Mouse (Mus musculus) telencephalon, adult 2 months (tissue): ENCODE results near the gene Ptpn3.
"Not testable (repeated sequence)": the region's sequence is repeated elsewhere in the genome, so short reads cannot be mapped to it uniquely, and the experiment has no call there.

Source experiments
- DNase-seq: peaks from one replicate; pipeline ENCODE4 v3.0.0-alpha.2; 2011; ENCODE audit warnings: low read depth, low spot score

Gene Ptpn3

DNA sequence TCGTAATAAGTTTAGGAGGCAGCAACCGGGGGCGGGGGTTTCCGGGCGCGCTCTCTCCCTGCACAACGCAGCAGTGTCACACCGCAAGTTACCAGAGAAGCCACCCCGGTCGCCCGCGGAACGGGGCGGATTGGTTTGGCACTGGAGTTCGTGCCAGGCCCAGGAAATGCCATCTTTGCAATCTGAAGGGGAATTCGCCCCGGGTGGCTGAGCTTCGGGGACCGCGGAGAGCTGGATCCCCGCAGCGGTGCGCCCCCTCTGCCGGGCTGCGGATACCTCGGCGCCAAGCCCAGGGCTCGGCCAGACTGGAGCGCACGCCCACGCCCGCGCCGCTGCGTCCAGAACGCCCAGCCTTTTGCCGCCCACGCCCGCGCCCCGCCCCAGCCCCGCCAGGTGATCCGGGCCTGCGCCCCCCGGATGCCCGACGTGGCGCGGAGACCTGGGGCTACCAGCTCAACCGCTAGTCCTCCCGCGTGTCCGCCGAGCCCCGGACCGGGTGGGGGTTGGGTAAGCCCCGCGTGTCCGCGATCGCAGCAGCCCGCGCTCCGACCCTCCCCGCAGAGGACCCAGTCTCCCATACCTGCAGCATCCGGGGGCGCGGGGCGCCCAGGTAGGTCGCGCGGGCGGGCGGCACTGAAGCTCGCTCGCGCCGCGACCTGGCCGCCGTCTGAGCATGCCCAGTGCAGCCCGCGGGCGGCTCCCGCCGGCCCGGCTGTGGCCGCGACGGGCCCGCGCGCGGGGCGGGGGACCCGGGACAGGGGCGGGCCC is 1.8 kb downstream of the Ptpn3 start:
- no peak for DNase-seq

DNA sequence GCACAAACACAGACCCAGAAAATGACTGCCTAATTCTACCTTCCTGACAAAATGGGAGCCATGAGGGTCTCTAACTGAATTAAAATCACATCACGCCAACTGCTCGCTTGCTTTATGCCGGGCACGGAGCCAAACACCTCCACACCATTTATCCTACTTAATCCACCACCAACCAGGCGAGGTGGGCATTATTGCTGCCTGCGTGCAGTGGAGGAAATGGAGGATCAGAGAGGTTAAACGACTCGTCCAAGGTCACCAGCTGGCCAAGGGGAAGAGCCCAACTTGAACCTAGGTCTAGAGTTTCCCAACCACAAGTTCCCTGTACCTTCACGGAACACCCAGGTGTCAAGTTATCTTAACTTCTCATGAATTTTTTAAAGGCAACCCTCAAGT is 2.3 kb downstream of the Ptpn3 start:
- DNase-seq, result no peak

- DNase-seq, result no peak
Observed at GRCm38 (mm10) chr4:57298181-57298580, 3.5 kb downstream of the Ptpn3 start.

DNA sequence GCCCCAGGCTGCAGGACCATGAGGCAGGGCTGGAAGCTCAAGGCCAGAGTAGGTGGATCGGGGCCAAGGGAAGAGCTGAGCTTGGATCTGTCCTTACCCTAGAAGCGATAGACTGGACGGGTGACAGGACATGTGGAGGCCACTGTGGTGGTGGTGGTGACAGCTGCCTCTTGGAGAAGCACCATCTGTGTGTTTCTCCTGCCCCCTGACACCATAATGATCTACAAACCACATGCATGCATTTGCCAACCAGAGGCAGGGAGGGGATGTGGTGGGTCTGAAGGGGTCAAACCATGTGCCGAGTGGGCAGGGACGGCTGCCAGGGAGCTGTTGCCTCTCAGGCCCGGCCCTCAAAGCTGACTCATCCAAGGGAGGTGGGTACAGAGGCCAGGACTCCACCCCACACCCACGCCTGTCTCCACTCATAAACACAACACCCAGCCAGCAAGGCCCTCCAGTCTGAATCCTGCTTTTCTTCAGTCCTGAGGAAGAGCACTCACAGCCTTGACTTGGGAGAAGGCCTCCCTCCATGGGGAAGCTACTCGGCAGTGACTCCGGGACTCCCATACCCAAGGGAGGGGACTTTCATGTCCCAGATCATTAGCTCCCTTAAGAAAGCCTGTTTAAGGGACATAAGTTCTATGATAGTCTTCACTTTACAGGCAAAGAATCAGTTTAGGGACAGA is 6.5 kb downstream of the Ptpn3 start:
- DNase-seq, result no peak

DNA sequence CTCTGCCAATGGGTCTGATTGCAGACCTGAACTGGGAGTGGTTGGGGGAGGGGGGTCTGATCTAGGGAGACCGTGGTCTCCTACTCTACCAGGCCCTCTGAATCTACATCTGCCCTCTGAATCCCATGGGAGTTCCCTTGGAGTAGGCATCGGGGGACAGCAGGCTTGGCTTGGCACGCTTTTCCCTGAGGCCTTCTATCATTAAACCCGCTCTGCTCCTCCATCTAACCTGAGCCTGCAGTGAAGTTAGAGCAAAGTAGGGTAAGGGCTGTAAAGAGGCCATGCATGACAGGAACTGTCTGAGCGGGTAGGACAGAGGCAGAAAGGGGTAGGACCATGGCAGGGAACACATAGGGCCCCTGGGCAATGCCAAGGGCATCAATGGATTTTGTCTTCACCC is 9.0 kb downstream of the Ptpn3 start:
- DNase-seq, result no peak

- no peak for DNase-seq
Observed at GRCm38 (mm10) chr4:57290049-57290448, 11.6 kb downstream of the Ptpn3 start.

DNA sequence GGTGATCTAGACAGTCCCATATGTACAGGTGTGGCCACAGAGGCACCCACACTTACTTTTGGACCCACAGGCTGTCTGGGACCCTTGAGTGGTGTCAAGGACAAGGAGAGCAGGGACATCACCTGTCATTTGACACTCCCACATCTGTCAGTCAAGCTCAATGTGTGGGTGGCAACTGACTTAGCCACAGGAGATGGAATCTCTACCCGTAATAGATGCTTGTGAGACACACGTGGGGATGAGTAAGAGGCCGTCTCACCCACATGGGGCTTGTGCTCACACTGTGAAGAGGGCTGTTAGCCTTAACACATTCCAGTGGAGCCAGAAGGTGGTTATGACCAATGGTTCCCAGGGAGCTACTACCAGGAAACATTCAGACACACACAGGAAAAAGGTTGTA is 13.8 kb downstream of the Ptpn3 start:
- no peak for DNase-seq

DNA sequence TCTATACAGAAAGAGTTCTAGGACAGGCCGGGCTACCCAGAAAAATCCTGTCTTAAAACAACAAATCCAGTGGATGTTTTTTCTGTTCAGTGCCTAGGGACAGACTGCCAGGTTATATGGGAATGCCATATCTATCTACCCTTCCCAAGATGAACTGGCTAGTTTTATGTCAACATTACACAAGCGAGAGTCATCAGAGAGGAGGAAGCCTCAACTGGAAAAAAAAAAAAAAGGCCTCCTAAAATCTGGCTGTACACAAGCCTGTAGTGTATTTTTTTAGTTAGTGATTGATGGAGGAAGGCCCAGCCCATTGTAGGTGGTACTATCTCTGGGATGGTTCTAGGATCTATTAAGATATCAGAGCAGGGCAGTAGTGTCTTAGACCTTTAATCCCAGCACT is 16.4 kb downstream of the Ptpn3 start:
- no peak for DNase-seq

GRCm38 (mm10) chr4:57283189-57283588 is 18.4 kb downstream of the Ptpn3 start:
- DNase-seq, result no peak

DNA sequence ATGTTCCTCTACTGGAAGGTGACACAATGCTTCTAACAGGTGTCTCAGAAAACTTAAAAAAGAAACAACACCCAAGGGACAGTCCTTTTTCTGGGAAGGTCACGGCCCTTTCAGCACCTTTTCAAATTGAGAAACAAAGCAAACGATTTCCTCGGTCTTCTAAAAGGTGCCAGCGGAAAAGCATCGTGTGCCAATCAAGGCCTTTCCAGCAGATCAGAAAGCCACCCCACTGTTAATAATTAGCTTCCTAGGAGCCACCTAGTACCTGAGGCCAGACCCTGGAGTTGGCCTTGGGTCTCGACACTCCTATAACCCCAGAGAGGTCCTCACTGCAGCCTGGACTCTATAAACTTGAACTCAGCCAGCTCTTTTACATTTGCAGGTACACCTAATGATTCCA is 19.0 kb downstream of the Ptpn3 start:
- DNase-seq, result no peak

GRCm38 (mm10) chr4:57282179-57282578 is 19.5 kb downstream of the Ptpn3 start:
- DNase-seq, result no peak

GRCm38 (mm10) chr4:57280888-57281287 is 20.7 kb downstream of the Ptpn3 start:
- no peak for DNase-seq

DNA sequence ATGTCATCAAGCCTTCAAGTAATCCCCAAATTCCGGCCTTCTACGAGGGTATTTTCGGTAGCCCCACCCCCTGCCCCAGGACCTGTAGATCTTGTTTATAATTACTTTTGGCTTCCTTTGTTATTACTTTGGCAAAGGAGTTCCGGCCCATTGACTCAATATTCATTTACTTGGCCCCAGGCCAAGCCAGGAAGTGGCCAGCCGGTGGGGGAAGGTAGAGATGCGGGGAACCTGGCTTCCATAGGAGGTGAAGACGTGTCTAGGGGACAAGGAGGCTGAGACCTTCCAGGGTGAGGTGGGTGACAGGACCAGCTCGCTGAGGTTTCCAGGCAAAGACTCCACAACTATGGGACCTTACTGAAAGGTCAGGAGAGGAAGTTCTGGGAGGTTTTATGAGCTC is 22.4 kb downstream of the Ptpn3 start:
- no peak for DNase-seq

GRCm38 (mm10) chr4:57278812-57279211 is 22.8 kb downstream of the Ptpn3 start:
- DNase-seq, result no peak

DNA sequence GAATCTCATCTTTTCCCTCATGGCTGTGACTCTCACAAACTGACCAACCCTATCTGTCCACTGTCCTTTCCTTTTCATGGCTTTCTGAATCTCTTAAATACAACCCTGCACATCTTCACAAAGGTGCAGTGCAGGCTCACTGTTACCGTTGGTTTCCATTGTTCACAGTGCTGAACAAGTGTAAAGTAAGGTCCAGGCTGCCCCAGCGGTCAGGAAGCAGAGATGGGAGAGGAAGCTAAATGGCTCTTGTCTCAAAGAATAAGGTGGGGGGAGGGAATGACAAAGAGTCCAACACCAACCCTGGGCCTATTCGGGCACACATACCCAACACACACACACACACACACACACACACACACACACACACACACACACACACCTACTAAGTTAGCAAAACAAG is 24.0 kb downstream of the Ptpn3 start:
- no peak for DNase-seq

GRCm38 (mm10) chr4:57275116-57275743 is 26.4 kb downstream of the Ptpn3 start:
- DNase-seq, result no peak

DNA sequence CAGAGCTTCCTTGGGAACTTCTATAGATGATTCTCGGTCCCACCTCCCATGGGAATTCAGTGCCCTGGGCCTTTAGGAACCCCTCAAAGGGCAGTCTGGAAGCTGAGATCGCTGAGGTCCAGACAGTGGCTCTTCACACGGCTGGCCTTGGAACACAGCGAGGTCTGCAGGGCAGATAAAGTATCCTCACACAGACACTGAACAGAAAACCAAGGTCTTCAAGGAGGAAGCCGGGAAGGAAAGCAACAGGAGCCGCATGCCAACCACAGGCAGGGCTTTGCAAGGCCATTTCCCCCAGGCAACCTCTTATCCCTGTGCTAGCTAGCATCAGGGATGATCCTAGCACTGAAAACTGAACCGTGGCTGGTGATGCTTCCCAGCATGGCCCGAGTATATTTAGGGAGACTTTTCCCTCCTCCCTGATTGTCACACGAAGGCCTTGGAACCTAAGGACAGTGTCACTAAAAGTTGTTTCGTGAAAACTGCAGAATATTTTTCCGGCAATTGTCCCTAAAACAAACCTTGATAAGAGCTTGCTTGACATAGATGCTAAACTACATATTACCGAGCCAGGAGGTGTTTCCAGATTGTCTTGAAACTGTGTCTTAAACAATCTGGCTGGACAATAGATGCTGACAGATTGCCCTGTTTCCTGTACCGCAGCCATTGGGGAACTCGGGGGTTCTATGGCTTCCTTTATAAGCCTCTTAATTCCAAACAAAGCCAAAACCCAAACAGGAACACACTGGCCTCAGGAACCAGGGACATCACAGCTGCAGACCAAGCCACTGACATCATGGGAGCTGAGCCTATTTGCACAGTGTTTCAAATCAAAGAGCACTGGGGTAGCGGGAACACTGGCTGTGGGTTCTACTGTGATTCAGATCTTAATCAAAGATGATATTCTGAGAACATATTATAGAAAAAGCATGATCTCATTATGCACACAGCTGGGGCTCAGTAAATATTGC is 27.8 kb downstream of the Ptpn3 start:
- no peak for DNase-seq

DNA sequence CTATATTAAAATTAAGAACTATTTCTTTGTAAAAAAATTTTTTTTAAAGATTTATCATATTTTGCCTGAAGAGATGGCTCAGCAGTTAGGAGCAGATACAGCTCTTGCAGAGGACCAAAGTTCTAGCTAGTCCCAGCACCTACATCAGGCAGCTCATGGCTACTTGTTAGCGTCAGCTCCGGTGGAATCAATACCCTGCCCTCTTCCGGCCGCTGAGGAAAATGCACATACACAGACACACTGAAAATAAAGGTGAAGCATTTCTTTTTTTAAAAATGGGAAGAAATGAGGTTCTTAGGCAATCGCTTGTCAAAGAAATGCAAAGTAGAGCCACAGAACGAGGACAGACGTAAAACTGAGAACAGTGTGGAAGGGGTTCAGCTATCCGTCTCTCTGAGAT is 30.6 kb downstream of the Ptpn3 start:
- no peak for DNase-seq

- DNase-seq, result not testable (repeated sequence)
Observed at GRCm38 (mm10) chr4:57270489-57270888, 31.1 kb downstream of the Ptpn3 start.

GRCm38 (mm10) chr4:57269344-57269743 is 32.3 kb downstream of the Ptpn3 start:
- no peak for DNase-seq

DNA sequence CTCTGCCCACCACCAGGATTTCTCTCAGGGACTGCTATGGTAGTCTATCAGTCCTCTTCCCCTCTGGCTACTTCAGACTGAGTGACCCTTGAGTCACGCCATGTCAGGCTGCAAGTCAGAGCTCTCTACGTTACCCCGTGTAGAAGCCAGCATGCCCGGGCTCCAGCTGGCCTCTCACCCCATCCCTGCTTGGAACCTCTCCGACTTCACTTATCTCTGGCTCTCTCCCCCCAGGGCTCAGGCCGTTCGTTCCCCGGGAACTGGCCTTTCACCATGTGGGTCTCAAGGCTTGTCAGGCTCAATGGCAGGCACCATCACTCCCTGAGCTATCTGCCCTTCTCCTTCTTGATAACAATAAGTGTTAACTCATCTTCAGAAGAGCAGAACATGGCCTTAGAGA is 33.3 kb downstream of the Ptpn3 start:
- no peak for DNase-seq

- no peak for DNase-seq
Observed at GRCm38 (mm10) chr4:57266389-57266788, 35.2 kb downstream of the Ptpn3 start.
